Mouse (Mus musculus) C2C12 (cell line): Measurements from ENCODE around the gene Spata32.

ENCODE experiments used
- CTCF ChIP-seq: IDR thresholded peaks from one replicate; pipeline ENCODE4 v1.5.1; 2011; ENCODE audit not compliant: control insufficient read depth, insufficient read depth, insufficient read length
- MAX ChIP-seq: IDR thresholded peaks from one replicate; pipeline ENCODE4 v1.6.1; 2011; ENCODE audit warnings: mild to moderate bottlenecking, control low read depth

GRCm38 (mm10) chr11:103171703-103172391, 46.4 kb downstream of the Spata32 start:
- no peak for TF ChIP-seq CTCF
- TF ChIP-seq MAX = no peak
